Mouse (Mus musculus) ES-Bruce4 (cell line): ENCODE measurements at regions not wholly inside any gene's neighbourhood (a gene's known extent, or its start where the extent isn't known, plus 50 kb on each side); places are given as distances from the start of the nearest gene placed in this dataset.

Source experiments
- H3K27ac ChIP-seq: 2 replicates; pipeline ENCODE4 v1.5.1; 2012; ENCODE audit warnings: low read length, inconsistent platforms; ENCODE audit not compliant: insufficient read depth
- H3K27me3 ChIP-seq: 2 replicates; pipeline ENCODE4 v1.6.1; 2012; ENCODE audit warnings: mild to moderate bottlenecking, low read length, inconsistent platforms; ENCODE audit not compliant: control insufficient read depth, poor library complexity, insufficient read depth, severe bottlenecking
- H3K36me3 ChIP-seq: 2 replicates; pipeline ENCODE4 v1.6.1; 2012; ENCODE audit warnings: inconsistent platforms, mild to moderate bottlenecking, low read length, moderate library complexity; ENCODE audit not compliant: control insufficient read depth, poor library complexity, insufficient read depth, severe bottlenecking
- H3K4me1 ChIP-seq: one replicate; pipeline ENCODE4 v1.8.1; 2011; ENCODE audit warnings: low read length; ENCODE audit not compliant: control insufficient read depth, insufficient read depth
- H3K4me3 ChIP-seq: 2 replicates; pipeline ENCODE4 v1.5.1; 2011; ENCODE audit warnings: low read depth, mild to moderate bottlenecking, low read length
- H3K9ac ChIP-seq: 2 replicates; pipeline ENCODE4 v1.6.1; 2012; ENCODE audit warnings: low read depth, mild to moderate bottlenecking, inconsistent platforms; ENCODE audit not compliant: poor library complexity, severe bottlenecking
- H3K9me3 ChIP-seq: replicated peaks from 2 replicates; pipeline ENCODE4 v1.6.1; 2012; ENCODE audit warnings: mild to moderate bottlenecking, low read length, inconsistent platforms; ENCODE audit not compliant: control insufficient read depth, poor library complexity, insufficient read depth, severe bottlenecking
- CTCF ChIP-seq: IDR thresholded peaks from one replicate; pipeline ENCODE4 v1.8.1; 2011; ENCODE audit warnings: low read depth, low read length
- EP300 ChIP-seq: IDR thresholded peaks from 2 replicates; pipeline ENCODE4 v1.6.1; 2011; ENCODE audit warnings: low read depth, low read length; ENCODE audit not compliant: insufficient read depth
- POLR2A ChIP-seq: IDR thresholded peaks from one replicate; pipeline ENCODE4 v1.8.1; 2011; ENCODE audit warnings: low read length; ENCODE audit not compliant: insufficient read depth

DNA sequence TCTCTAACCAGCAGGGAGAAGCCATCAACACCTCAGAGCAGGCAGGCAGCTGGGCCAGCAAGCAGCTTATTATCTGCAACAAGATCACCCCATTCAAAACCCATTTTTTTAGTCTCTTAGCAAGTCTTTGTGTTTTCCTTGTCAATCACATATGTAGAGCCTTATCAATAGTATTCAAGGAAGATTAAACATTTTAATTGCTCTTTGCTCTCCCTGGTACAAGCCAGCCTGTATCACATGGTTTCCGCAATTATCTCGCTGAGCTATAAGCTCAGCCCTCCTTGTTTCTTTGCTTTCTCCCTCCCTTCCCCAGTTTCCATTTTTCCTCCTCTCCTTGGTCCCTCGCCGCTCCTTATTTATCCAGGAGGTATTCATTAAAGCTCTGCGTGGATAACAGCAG is 259.9 kb upstream of the Gm10131 start:
- no peak overlapping the region for H3K27ac ChIP-seq
- no peak overlapping the region for H3K4me3 ChIP-seq
- no peak overlapping the region for H3K9ac ChIP-seq
- H3K36me3 ChIP-seq, result no peaks in the 10 kb centered on the region
- TF ChIP-seq EP300, result no peak
- no peaks in the 10 kb centered on the region; the same call in 1 of the 2 replicates for H3K27me3 ChIP-seq
- H3K4me1 ChIP-seq, result no peaks in the 10 kb centered on the region
- H3K9me3 ChIP-seq, result no peaks in the 10 kb centered on the region

DNA sequence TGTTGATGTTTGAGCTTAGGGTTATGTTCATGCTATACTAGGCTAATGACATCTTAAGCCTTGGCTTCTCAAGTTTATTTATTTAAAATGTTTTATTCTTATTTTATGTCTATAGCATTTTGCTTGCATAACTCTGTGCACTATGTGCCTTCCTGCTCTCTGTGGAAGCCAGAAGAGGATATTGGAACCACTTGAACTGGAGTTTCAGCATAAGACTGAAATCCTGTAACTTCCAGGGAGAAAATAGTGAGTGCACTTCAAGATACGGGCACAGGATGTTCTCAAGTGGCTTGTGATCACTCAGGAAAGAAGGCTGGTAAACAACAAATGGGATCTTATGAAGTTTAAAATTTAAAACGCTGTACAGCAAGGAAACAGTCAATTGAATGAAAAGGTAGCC is 257.0 kb upstream of the Gm10131 start:
- no peaks in the 10 kb centered on the region for H3K9me3 ChIP-seq
- no peak overlapping the region for H3K9ac ChIP-seq
- no peaks in the 10 kb centered on the region for H3K27me3 ChIP-seq
- no peak overlapping the region for H3K27ac ChIP-seq
- TF ChIP-seq EP300 (no peak), CTCF (no peak), POLR2A (no peak)
- H3K4me1 ChIP-seq, result no peaks in the 10 kb centered on the region
- H3K36me3 ChIP-seq, result no peaks in the 10 kb centered on the region
- no peak overlapping the region for H3K4me3 ChIP-seq

DNA sequence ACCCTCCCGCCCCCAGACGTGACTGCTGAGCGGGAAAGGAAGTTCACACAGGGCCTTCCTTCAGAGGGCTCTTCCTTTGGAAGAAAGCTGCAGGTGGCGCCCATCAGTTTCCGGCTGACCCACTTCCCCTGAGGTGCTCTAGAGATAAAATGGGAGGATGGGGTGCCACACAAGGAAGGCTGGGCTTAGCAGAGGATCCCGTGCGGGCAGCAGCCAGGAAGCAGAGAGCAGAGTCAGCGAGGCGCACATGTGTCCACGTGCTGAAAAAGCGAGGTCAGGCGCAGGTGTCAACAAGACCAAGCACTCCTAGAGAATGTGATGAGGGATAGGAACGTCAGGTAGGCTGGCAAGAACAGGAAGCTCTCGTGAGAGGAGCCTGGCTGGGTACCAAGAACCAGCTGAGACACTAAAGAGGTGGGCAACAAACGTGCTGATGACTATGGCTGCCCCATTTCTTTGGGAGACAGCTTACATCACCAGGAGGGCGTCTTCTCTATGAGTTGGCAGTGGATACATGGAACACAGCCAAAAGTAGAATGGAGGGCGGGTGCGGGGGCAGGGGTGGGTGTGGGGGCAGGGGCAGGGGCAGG is 253.0 kb upstream of the Gm10131 start:
- Histone ChIP-seq H3K9me3 (no peaks in the 10 kb centered on the region), H3K4me3 (no peak overlapping the region), H3K27ac (no peak overlapping the region), H3K4me1 (no peaks in the 10 kb centered on the region), H3K9ac (no peak overlapping the region), H3K27me3 (no peaks in the 10 kb centered on the region), H3K36me3 (no peaks in the 10 kb centered on the region)
- no peak for TF ChIP-seq EP300
- TF ChIP-seq POLR2A, result no peak
- no peak for TF ChIP-seq CTCF

DNA sequence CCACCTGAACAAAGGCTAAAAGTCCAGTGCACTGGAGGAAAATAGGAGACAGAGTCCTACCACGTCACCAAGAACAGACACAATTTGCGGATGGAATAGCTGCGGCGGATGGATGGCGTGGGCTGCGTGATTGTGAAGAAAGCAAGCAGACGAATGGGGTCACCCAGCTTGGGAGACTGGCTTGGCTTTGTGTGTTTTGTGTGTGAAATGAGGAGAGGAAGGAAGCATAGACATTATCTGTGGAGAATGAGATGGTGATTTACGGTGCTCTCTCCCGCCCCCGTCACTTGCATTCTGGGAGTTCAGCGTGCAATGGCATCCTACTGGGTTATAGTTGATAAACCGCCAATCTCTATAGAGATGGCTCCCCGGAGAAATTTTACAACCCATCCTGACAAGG is 252.1 kb upstream of the Gm10131 start:
- Histone ChIP-seq H3K27ac (no peak overlapping the region), H3K27me3 (no peaks in the 10 kb centered on the region), H3K9me3 (no peaks in the 10 kb centered on the region), H3K9ac (no peak overlapping the region), H3K36me3 (no peaks in the 10 kb centered on the region), H3K4me3 (no peak overlapping the region), H3K4me1 (no peaks in the 10 kb centered on the region)
- TF ChIP-seq CTCF, result no peak
- no peak for TF ChIP-seq POLR2A
- no peak for TF ChIP-seq EP300

DNA sequence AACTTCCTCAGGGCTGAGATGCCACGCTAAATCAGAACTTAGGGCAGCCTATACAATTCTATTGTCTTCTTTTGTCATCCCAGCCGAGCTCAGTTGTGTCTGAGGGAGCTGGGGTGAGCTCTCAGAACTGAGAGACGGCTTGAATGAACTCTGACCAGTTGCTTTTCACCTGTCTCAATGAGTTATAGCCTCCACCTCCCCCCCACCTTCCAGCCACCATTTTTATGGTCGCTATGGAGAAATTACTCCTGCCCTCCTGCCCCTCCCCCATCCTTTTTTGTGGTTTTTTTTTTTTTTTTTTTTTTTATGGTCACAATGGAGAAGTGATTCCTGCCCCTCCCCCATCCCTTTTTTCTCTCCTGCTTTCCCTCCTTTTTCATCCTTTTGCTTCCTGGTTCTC is 251.6 kb upstream of the Gm10131 start:
- TF ChIP-seq CTCF, result no peak
- H3K9me3 ChIP-seq, result no peaks in the 10 kb centered on the region
- no peak overlapping the region for H3K4me3 ChIP-seq
- no peaks in the 10 kb centered on the region for H3K4me1 ChIP-seq
- H3K27ac ChIP-seq, result no peak overlapping the region
- H3K27me3 ChIP-seq, result no peaks in the 10 kb centered on the region
- no peak overlapping the region for H3K9ac ChIP-seq
- no peaks in the 10 kb centered on the region for H3K36me3 ChIP-seq

DNA sequence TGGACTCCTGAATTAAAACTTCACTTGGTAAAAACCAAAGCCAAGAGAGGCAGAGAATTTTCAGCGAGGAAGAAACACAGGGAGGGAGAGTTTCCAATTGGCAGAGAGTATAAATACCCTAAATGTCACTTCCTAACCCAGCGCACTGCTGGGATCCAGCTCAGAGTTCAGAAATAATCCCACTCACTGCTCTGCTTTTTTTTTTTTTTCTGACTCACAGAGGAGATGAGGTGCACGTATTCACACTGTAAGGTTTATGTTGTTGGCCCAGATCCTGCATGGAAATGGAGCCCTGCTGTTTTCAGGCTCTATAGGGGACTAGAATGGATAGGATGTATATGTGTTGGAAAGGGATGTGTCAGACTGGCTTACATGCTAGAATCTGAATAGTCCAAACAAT is 249.8 kb upstream of the Gm10131 start:
- H3K4me3 ChIP-seq, result no peak overlapping the region
- H3K4me1 ChIP-seq, result no peaks in the 10 kb centered on the region
- no peak overlapping the region for H3K27ac ChIP-seq
- no peaks in the 10 kb centered on the region for H3K27me3 ChIP-seq
- H3K36me3 ChIP-seq, result no peaks in the 10 kb centered on the region
- no peaks in the 10 kb centered on the region for H3K9me3 ChIP-seq
- no peak for TF ChIP-seq CTCF
- TF ChIP-seq EP300, result no peak
- TF ChIP-seq POLR2A, result no peak
- H3K9ac ChIP-seq, result no peak overlapping the region
